Mouse (Mus musculus) G1E-ER4 (cell line): ENCODE results near the gene Per2. TPM values are rescaled to one million over a fixed set of nuclear protein-coding genes. Genes with fewer than 3 reads are reported as not detected.

Source experiments
- GATA1 ChIP-seq: IDR thresholded peaks from one replicate; pipeline ENCODE4 v1.8.0; 2012; ENCODE audit warnings: low read length, inconsistent platforms
- polyA plus RNA-seq: library from polyadenylated mRNA; stranded (reverse); fragments of >175 nt; gene quantifications from 2 replicates; pipeline ENCODE4 v1.2.3, GENCODE M21; 2012

Per2 gene
- polyA plus RNA-seq, 1 experiment: 9.0 TPM

GRCm38 (mm10) chr1:91419862-91420600, 39.1 kb downstream of the Per2 start:
- no peak for TF ChIP-seq GATA1

- TF ChIP-seq GATA1: no peak
Measured at GRCm38 (mm10) chr1:91417991-91418390, 41.1 kb downstream of the Per2 start.

GRCm38 (mm10) chr1:91415311-91415710, 43.8 kb downstream of the Per2 start:
- TF ChIP-seq GATA1: no peak

GRCm38 (mm10) chr1:91414903-91415302, 44.2 kb downstream of the Per2 start:
- TF ChIP-seq GATA1: no peak

- no peak for TF ChIP-seq GATA1
Measured at GRCm38 (mm10) chr1:91413898-91414594, 45.1 kb downstream of the Per2 start, which contains the start of gene Hes6. TSS of gene Hes6 (minus strand) at chr1:91414038.

GRCm38 (mm10) chr1:91413536-91413897, 45.6 kb downstream of the Per2 start:
- no peak for TF ChIP-seq GATA1

- no peak for TF ChIP-seq GATA1
Measured at GRCm38 (mm10) chr1:91413030-91413506, 46.1 kb downstream of the Per2 start.

- TF ChIP-seq GATA1: no peak
Measured at GRCm38 (mm10) chr1:91412286-91413029, 46.7 kb downstream of the Per2 start.

- TF ChIP-seq GATA1: no peak
Measured at GRCm38 (mm10) chr1:91411631-91412285, 47.4 kb downstream of the Per2 start.

GRCm38 (mm10) chr1:91407819-91408218, 51.3 kb downstream of the Per2 start:
- TF ChIP-seq GATA1: no peak

- TF ChIP-seq GATA1: no peak
Measured at GRCm38 (mm10) chr1:91405406-91406169, 53.5 kb downstream of the Per2 start.

- no peak for TF ChIP-seq GATA1
Measured at GRCm38 (mm10) chr1:91404976-91405375, 54.1 kb downstream of the Per2 start.

GRCm38 (mm10) chr1:91398260-91399062, 60.7 kb downstream of the Per2 start, which contains the start of gene Ilkap:
TSS of gene Ilkap (minus strand) at chr1:91398815.
- no peak for TF ChIP-seq GATA1

GRCm38 (mm10) chr1:91397927-91398259, 61.2 kb downstream of the Per2 start:
- no peak for TF ChIP-seq GATA1

- TF ChIP-seq GATA1: no peak
Measured at GRCm38 (mm10) chr1:91390369-91390768, 68.8 kb downstream of the Per2 start.
